Mouse (Mus musculus) liver, embryonic 12.5 days (tissue): ENCODE measurements around the gene Sema4f. TPM values are rescaled to one million over a fixed set of nuclear protein-coding genes. Genes with fewer than 3 reads are reported as not detected.

ENCODE experiments used
- ATAC-seq: fragments of 200-750 bp; cut with Nextera tagmentation; 2 replicates; pipeline ENCODE4 v1.8.0; 2017; ENCODE audit warnings: moderate number of reproducible peaks, mild to moderate bottlenecking, moderate library complexity
- H3K27ac ChIP-seq: fragments of 300-500 bp; sonication (generic); 2 replicates; pipeline ENCODE4 v1.5.1; 2016; ENCODE audit warnings: mild to moderate bottlenecking
- H3K27me3 ChIP-seq: fragments of 300-500 bp; sonication (generic); replicated peaks from 2 replicates; pipeline ENCODE4 v1.6.1; 2016; ENCODE audit warnings: mild to moderate bottlenecking, moderate library complexity
- H3K36me3 ChIP-seq: fragments of 300-500 bp; sonication (generic); 2 replicates; pipeline ENCODE4 v1.6.1; 2016; ENCODE audit warnings: mild to moderate bottlenecking, moderate library complexity
- H3K4me1 ChIP-seq: fragments of 300-500 bp; sonication (generic); 2 replicates; pipeline ENCODE4 v1.6.1; 2016
- H3K4me2 ChIP-seq: fragments of 300-500 bp; sonication (generic); 2 replicates; pipeline ENCODE4 v1.6.1; 2016; ENCODE audit warnings: mild to moderate bottlenecking, moderate library complexity
- H3K4me3 ChIP-seq: fragments of 300-500 bp; sonication (generic); 2 replicates; pipeline ENCODE4 v1.5.1; 2016; ENCODE audit warnings: mild to moderate bottlenecking, moderate library complexity
- H3K9ac ChIP-seq: fragments of 300-500 bp; sonication (generic); 2 replicates; pipeline ENCODE4 v1.6.1; 2016; ENCODE audit warnings: mild to moderate bottlenecking, moderate library complexity
- H3K9me3 ChIP-seq: fragments of 300-500 bp; sonication (generic); replicated peaks from 2 replicates; pipeline ENCODE4 v1.6.1; 2016; ENCODE audit warnings: mild to moderate bottlenecking, moderate library complexity
- WGBS: fragments of 180-500 bp; shearing (Covaris S2); methylation state at CpG from one replicate; pipeline ENCODE4 v1.1.7; 2016; ENCODE audit not compliant: insufficient replicate concordance; 5-methylcytosine and 5-hydroxymethylcytosine counted together
- polyA plus RNA-seq: library from polyadenylated mRNA; unstranded; fragments of >200 nt; fragmentation: Nextera tagmentation; extraction: Ambion mirVana; gene quantifications from 2 replicates; pipeline ENCODE4 v1.2.1, GENCODE M21; 2016

The Sema4f gene
- 0.16 and 0.19 TPM in 2 replicates for polyA plus RNA-seq

- peak within 1 kb of the TSS; percentile 46 for H3K4me3 ChIP-seq
- H3K27me3 ChIP-seq = peaks cover 73% of the 10 kb centered on the region
- H3K4me1 ChIP-seq = peaks cover 5% of the 10 kb centered on the region
- H3K9me3 ChIP-seq = no peaks in the 10 kb centered on the region
- 5% methylated on average over 36 of the region's 44 CpGs for WGBS
- peak; percentile 61; the same call in 1 of the 2 replicates for ATAC-seq
- H3K4me2 ChIP-seq = peak within 1 kb of the TSS; percentile 68
- H3K9ac ChIP-seq = no peak within 1 kb of the TSS
- no peaks in the 10 kb centered on the region for H3K36me3 ChIP-seq
- no peak within 1 kb of the TSS for H3K27ac ChIP-seq
These were observed at the start of gene Sema4f for GRCm38 (mm10) chr6:82939167-82939912. Gene Sema4f, minus strand, starts transcription at chr6:82939769.

- Histone ChIP-seq H3K4me3 (no peak overlapping the region), H3K27ac (no peak overlapping the region), H3K4me2 (no peak overlapping the region), H3K9me3 (no peaks in the 10 kb centered on the region), H3K36me3 (no peaks in the 10 kb centered on the region), H3K27me3 (no peaks in the 10 kb centered on the region; the same call in 1 of the 2 replicates), H3K9ac (no peak overlapping the region), H3K4me1 (no peaks in the 10 kb centered on the region)
- WGBS = 50% methylated on average over 9 of the region's 9 CpGs
- no peak for ATAC-seq
These were observed 47.9 kb upstream of the Sema4f start for GRCm38 (mm10) chr6:82987411-82987971.

- H3K4me2 ChIP-seq = no peak overlapping the region
- ATAC-seq = no peak
- H3K9me3 ChIP-seq = no peaks in the 10 kb centered on the region
- no peaks in the 10 kb centered on the region for H3K36me3 ChIP-seq
- 9% methylated on average over 5 of the region's 5 CpGs for WGBS
- no peak overlapping the region for H3K9ac ChIP-seq
- H3K27me3 ChIP-seq = peaks cover 22% of the 10 kb centered on the region
- H3K27ac ChIP-seq = no peak overlapping the region
- H3K4me1 ChIP-seq = no peaks in the 10 kb centered on the region
- H3K4me3 ChIP-seq = no peak overlapping the region
These were observed 31.5 kb upstream of the Sema4f start for GRCm38 (mm10) chr6:82971031-82971430.

- no peak overlapping the region for H3K27ac ChIP-seq
- no peak overlapping the region for H3K9ac ChIP-seq
- WGBS = 61% methylated on average over 6 of the region's 6 CpGs
- no peak overlapping the region for H3K4me2 ChIP-seq
- ATAC-seq = no peak
- no peaks in the 10 kb centered on the region for H3K4me1 ChIP-seq
- H3K36me3 ChIP-seq = no peaks in the 10 kb centered on the region
- H3K27me3 ChIP-seq = peaks cover 28% of the 10 kb centered on the region
- H3K4me3 ChIP-seq = no peak overlapping the region
- no peaks in the 10 kb centered on the region for H3K9me3 ChIP-seq
These were observed 29.9 kb upstream of the Sema4f start for GRCm38 (mm10) chr6:82969249-82970084.

GRCm38 (mm10) chr6:82961664-82962063 lies 22.1 kb upstream of the Sema4f start:
- no peak for ATAC-seq
- WGBS = 59% methylated on average over 1 of the region's 1 CpGs

GRCm38 (mm10) chr6:82956553-82957251 lies 17.1 kb upstream of the Sema4f start:
- Histone ChIP-seq H3K9ac (no peak overlapping the region), H3K4me2 (no peak overlapping the region), H3K4me1 (no peaks in the 10 kb centered on the region), H3K4me3 (no peak overlapping the region), H3K36me3 (no peaks in the 10 kb centered on the region), H3K27me3 (no peaks in the 10 kb centered on the region), H3K27ac (no peak overlapping the region), H3K9me3 (no peaks in the 10 kb centered on the region)
- ATAC-seq = no peak
- WGBS = 49% methylated on average over 4 of the region's 4 CpGs

More at GRCm38 (mm10) chr6:82961664-82962063, 22.1 kb upstream of the Sema4f start:
- no peak overlapping the region for H3K4me2 ChIP-seq
- peaks cover 21% of the 10 kb centered on the region for H3K27me3 ChIP-seq
- no peaks in the 10 kb centered on the region for H3K4me1 ChIP-seq
- H3K9me3 ChIP-seq = no peaks in the 10 kb centered on the region
- H3K4me3 ChIP-seq = no peak overlapping the region
- H3K9ac ChIP-seq = no peak overlapping the region
- no peak overlapping the region for H3K27ac ChIP-seq
- no peaks in the 10 kb centered on the region for H3K36me3 ChIP-seq

- Histone ChIP-seq H3K4me2 (no peak within 1 kb of the TSS), H3K36me3 (no peaks in the 10 kb centered on the region), H3K9ac (no peak within 1 kb of the TSS), H3K9me3 (no peaks in the 10 kb centered on the region), H3K4me3 (no peak within 1 kb of the TSS), H3K27ac (no peak within 1 kb of the TSS), H3K4me1 (no peaks in the 10 kb centered on the region), H3K27me3 (0 out of 2 replicates have a peak, but pooled peaks cover 7% of the 10 kb centered on the region)
- 52% methylated on average over 14 of the region's 14 CpGs for WGBS
- ATAC-seq = no peak
These were observed 7.1 kb upstream of the Sema4f start, which contains the start of gene M1ap for GRCm38 (mm10) chr6:82946651-82947050. Gene M1ap, plus strand, starts transcription at chr6:82946902.

GRCm38 (mm10) chr6:82945750-82946149 lies 6.2 kb upstream of the Sema4f start:
- H3K4me2 ChIP-seq = no peak overlapping the region
- H3K9ac ChIP-seq = no peak overlapping the region
- WGBS = 43% methylated on average over 6 of the region's 6 CpGs
- H3K9me3 ChIP-seq = no peaks in the 10 kb centered on the region
- H3K27ac ChIP-seq = no peak overlapping the region
- H3K4me3 ChIP-seq = no peak overlapping the region
- peaks cover 10% of the 10 kb centered on the region for H3K27me3 ChIP-seq
- no peak for ATAC-seq
- no peaks in the 10 kb centered on the region for H3K36me3 ChIP-seq
- no peaks in the 10 kb centered on the region for H3K4me1 ChIP-seq

- whole genome bisulfite sequencing = 23% methylated on average over 3 of the region's 3 CpGs
- ATAC-seq = no peak
- H3K36me3 ChIP-seq = no peaks in the 10 kb centered on the region
- H3K4me1 ChIP-seq = peaks cover 5% of the 10 kb centered on the region
- no peak overlapping the region for H3K9ac ChIP-seq
- H3K9me3 ChIP-seq = no peaks in the 10 kb centered on the region
- H3K4me3 ChIP-seq = no peak overlapping the region
- H3K4me2 ChIP-seq = no peak overlapping the region
- H3K27ac ChIP-seq = no peak overlapping the region
- H3K27me3 ChIP-seq = peaks cover 59% of the 10 kb centered on the region
These were observed 1.2 kb upstream of the Sema4f start for GRCm38 (mm10) chr6:82940765-82941164.

- Histone ChIP-seq H3K9me3 (no peaks in the 10 kb centered on the region), H3K36me3 (no peaks in the 10 kb centered on the region), H3K4me1 (peaks cover 5% of the 10 kb centered on the region), H3K9ac (no peak overlapping the region), H3K27ac (no peak overlapping the region), H3K4me3 (no peak overlapping the region), H3K4me2 (no peak overlapping the region), H3K27me3 (peaks cover 83% of the 10 kb centered on the region)
- WGBS = 76% methylated on average over 3 of the region's 3 CpGs
- ATAC-seq = no peak
These were observed 4.8 kb downstream of the Sema4f start for GRCm38 (mm10) chr6:82934616-82935230.

- Histone ChIP-seq H3K4me2 (no peak overlapping the region), H3K36me3 (no peaks in the 10 kb centered on the region), H3K4me3 (no peak overlapping the region), H3K4me1 (no peaks in the 10 kb centered on the region), H3K27me3 (peaks cover 25% of the 10 kb centered on the region; the same call in 1 of the 2 replicates), H3K9me3 (no peaks in the 10 kb centered on the region), H3K27ac (no peak overlapping the region), H3K9ac (no peak overlapping the region)
- no peak for ATAC-seq
- WGBS = 52% methylated on average over 5 of the region's 5 CpGs
These were observed 12.0 kb downstream of the Sema4f start for GRCm38 (mm10) chr6:82927617-82928016.
